Mouse (Mus musculus): Measurements from ENCODE around the gene Scn11a. TPM values are rescaled to one million over a fixed set of nuclear protein-coding genes. Genes with fewer than 3 reads are reported as not detected.

Scn11a gene
- total RNA-seq, 2 experiments from 2014 or later = 0.19 to 0.26 TPM

Other genes starting within 250 kb of the Scn11a start
- gene Scn5a, start 246.4 kb downstream of the Scn11a start, total RNA-seq (2021) = 1 to 10 TPM; 5.0 to 5.4 TPM
- under 1 TPM; 0.21 to 0.23 TPM for gene Scn10a, start 106.1 kb downstream of the Scn11a start, total RNA-seq (2021)
- gene Wdr48, start 69.4 kb upstream of the Scn11a start, total RNA-seq (2021) = 10 to 100 TPM; 76.0 to 76.9 TPM
- 10 to 100 TPM; 37.1 to 38.2 TPM for gene Gorasp1, start 112.1 kb upstream of the Scn11a start, total RNA-seq (2021)
- under 1 TPM; 0.19 to 0.49 TPM for gene Ttc21a, start 112.2 kb upstream of the Scn11a start, total RNA-seq (2021)
- 10 to 100 TPM; 20.5 to 26.8 TPM for gene Csrnp1, start 159.2 kb upstream of the Scn11a start, total RNA-seq (2021)
- gene Xirp1, start 198.1 kb upstream of the Scn11a start, total RNA-seq (2021) = under 1 TPM; 0.07 to 0.12 TPM
- 10 to 100 TPM; 26.6 to 28.4 TPM for gene Cx3cr1, start 244.4 kb upstream of the Scn11a start, total RNA-seq (2021)

All from left cerebral cortex, adult 18-20 months (tissue).